Mouse (Mus musculus) right cerebral cortex, adult 18-20 months (tissue): ENCODE data around the gene Cracr2b.

ENCODE experiments used
- DNase-seq: peaks from one replicate; pipeline ENCODE4 v3.0.0; 2022; ENCODE audit warnings: mixed read lengths

The Cracr2b gene

GRCm38 (mm10) chr7:141455610-141456314, 5.1 kb upstream of the Cracr2b start:
- DNase-seq, result peak; percentile 53

- no peak for DNase-seq
Observed at GRCm38 (mm10) chr7:141456739-141457138, 4.2 kb upstream of the Cracr2b start.

GRCm38 (mm10) chr7:141457236-141457635, 3.7 kb upstream of the Cracr2b start:
- no peak for DNase-seq

GRCm38 (mm10) chr7:141457986-141458660, 2.8 kb upstream of the Cracr2b start:
- no peak for DNase-seq

- no peak for DNase-seq
Observed at GRCm38 (mm10) chr7:141458661-141459060, 2.2 kb upstream of the Cracr2b start.

GRCm38 (mm10) chr7:141459301-141459711, 1.6 kb upstream of the Cracr2b start:
- DNase-seq, result no peak

- no peak for DNase-seq
Observed at GRCm38 (mm10) chr7:141460001-141460390, 898 bp upstream of the Cracr2b start.

GRCm38 (mm10) chr7:141461521-141462332, 833 bp downstream of the Cracr2b start:
- DNase-seq, result no peak

- DNase-seq, result no peak
Observed at GRCm38 (mm10) chr7:141462333-141462821, 1.5 kb downstream of the Cracr2b start.

- DNase-seq, result no peak
Observed at GRCm38 (mm10) chr7:141463824-141464602, 3.1 kb downstream of the Cracr2b start.

GRCm38 (mm10) chr7:141464603-141465201, 3.8 kb downstream of the Cracr2b start:
- no peak for DNase-seq

- no peak for DNase-seq
Observed at GRCm38 (mm10) chr7:141465388-141466044, 4.6 kb downstream of the Cracr2b start.

- DNase-seq, result no peak
Observed at GRCm38 (mm10) chr7:141466045-141466394, 5.1 kb downstream of the Cracr2b start.

GRCm38 (mm10) chr7:141466607-141467148, 5.8 kb downstream of the Cracr2b start:
- no peak for DNase-seq

- peak; percentile 71 for DNase-seq
Observed at GRCm38 (mm10) chr7:141467230-141468030, 6.5 kb downstream of the Cracr2b start, which contains the start of gene Cd151. Gene Cd151, plus strand, starts transcription at chr7:141467392.

- no peak for DNase-seq
Observed at GRCm38 (mm10) chr7:141468164-141468521, 7.2 kb downstream of the Cracr2b start.

GRCm38 (mm10) chr7:141468522-141469211, 7.8 kb downstream of the Cracr2b start:
- DNase-seq, result no peak

- DNase-seq, result no peak
Observed at GRCm38 (mm10) chr7:141469352-141469751, 8.5 kb downstream of the Cracr2b start.

- DNase-seq, result no peak
Observed at GRCm38 (mm10) chr7:141469901-141470636, 9.2 kb downstream of the Cracr2b start.
